Mouse (Mus musculus) forebrain, postnatal 0 days (tissue): Measurements from ENCODE around the gene Epp13. TPM values are rescaled to one million over a fixed set of nuclear protein-coding genes. Genes with fewer than 3 reads are reported as not detected.
"Not testable (repeated sequence)": the region's sequence is repeated elsewhere in the genome, so short reads cannot be mapped to it uniquely, and the experiment has no call there.

Source experiments
- ATAC-seq: fragments of 200-750 bp; cut with Nextera tagmentation; 2 replicates; pipeline ENCODE4 v1.8.0; 2017; ENCODE audit warnings: mild to moderate bottlenecking, moderate library complexity
- DNase-seq: peaks from one replicate; pipeline ENCODE4 v3.0.0-alpha.2; 2015
- H3K27ac ChIP-seq: fragments of 300-500 bp; sonication (generic); 2 replicates; pipeline ENCODE4 v1.5.1; 2014; ENCODE audit warnings: low read depth, mild to moderate bottlenecking, antibody characterized with exemption, low read length, moderate library complexity, mixed read lengths
- H3K27me3 ChIP-seq: fragments of 300-500 bp; sonication (generic); 2 replicates; pipeline ENCODE4 v1.6.1; 2014; ENCODE audit warnings: mild to moderate bottlenecking, low read length, mixed read lengths; ENCODE audit not compliant: insufficient read depth
- H3K36me3 ChIP-seq: fragments of 300-500 bp; sonication (generic); 2 replicates; pipeline ENCODE4 v1.6.1; 2014; ENCODE audit warnings: mild to moderate bottlenecking, moderate library complexity; ENCODE audit not compliant: insufficient read depth
- H3K4me1 ChIP-seq: fragments of 300-500 bp; sonication (generic); 2 replicates; pipeline ENCODE4 v1.6.1; 2014; ENCODE audit warnings: antibody characterized with exemption; ENCODE audit not compliant: insufficient read depth
- H3K4me2 ChIP-seq: fragments of 300-500 bp; sonication (generic); 2 replicates; pipeline ENCODE4 v1.6.1; 2014; ENCODE audit warnings: low read depth, mild to moderate bottlenecking, moderate library complexity
- H3K4me3 ChIP-seq: fragments of 300-500 bp; sonication (generic); 2 replicates; pipeline ENCODE4 v1.5.1; 2014; ENCODE audit warnings: low read depth, low read length, mixed read lengths
- H3K9ac ChIP-seq: fragments of 300-500 bp; sonication (generic); 2 replicates; pipeline ENCODE4 v1.6.1; 2014; ENCODE audit warnings: mild to moderate bottlenecking
- H3K9me3 ChIP-seq: fragments of 300-500 bp; sonication (generic); 2 replicates; pipeline ENCODE4 v1.6.1; 2016; ENCODE audit warnings: low read length
- CTCF ChIP-seq: sonication (generic); IDR thresholded peaks from 2 replicates; pipeline ENCODE4 v1.5.1; 2016; ENCODE audit warnings: antibody characterized with exemption, control low read depth, low read depth
- WGBS: fragments of 180-500 bp; shearing (Covaris S2); extraction: QIAGEN DNeasy Blood & Tissue Kit; methylation state at CpG from one replicate; pipeline ENCODE4 v1.1.7; 2014; 5-methylcytosine and 5-hydroxymethylcytosine counted together
- polyA plus RNA-seq: library from polyadenylated mRNA; unstranded; fragments of >200 nt; fragmentation: Nextera tagmentation; extraction: Ambion mirVana; gene quantifications from 2 replicates; pipeline ENCODE4 v1.2.1, GENCODE M21; 2015
- total RNA-seq: library from RNA; depleted of rRNA; stranded (reverse); fragments of >200 nt; gene quantifications from 2 replicates; pipeline ENCODE4 v1.2.3, GENCODE M21; 2014

The Epp13 gene
- total and polyA plus RNA-seq, 2 experiments from 2014 or later, result 0.40 TPM; not detected in 1

- ATAC-seq, result no peak
- TF ChIP-seq CTCF, result no peak
- Histone ChIP-seq H3K4me3 (no peak overlapping the region), H3K27me3 (no peaks in the 10 kb centered on the region), H3K9ac (no peak overlapping the region), H3K9me3 (no peaks in the 10 kb centered on the region), H3K4me2 (peak overlapping the region; percentile 75; the same call in 1 of the 2 replicates), H3K27ac (peak overlapping the region; percentile 80; the same call in 1 of the 2 replicates), H3K4me1 (peaks cover 15% of the 10 kb centered on the region; the same call in 1 of the 2 replicates), H3K36me3 (0 out of 2 replicates have a peak, but pooled peaks cover 4% of the 10 kb centered on the region)
- WGBS, result 90% methylated on average over 6 of the region's 6 CpGs
- no peak for DNase-seq
Measured at GRCm38 (mm10) chr7:6285366-6285765, 32.9 kb downstream of the Epp13 start.

- DNase-seq (peak; percentile 99), ATAC-seq (peak; percentile 77)
- Histone ChIP-seq H3K4me3 (peak within 1 kb of the TSS; percentile 51), H3K27ac (peak within 1 kb of the TSS; percentile 80), H3K9me3 (no peaks in the 10 kb centered on the region), H3K4me1 (peaks cover 15% of the 10 kb centered on the region; the same call in 1 of the 2 replicates), H3K4me2 (peak within 1 kb of the TSS; percentile 75), H3K36me3 (0 out of 2 replicates have a peak, but pooled peaks cover 7% of the 10 kb centered on the region), H3K27me3 (no peaks in the 10 kb centered on the region), H3K9ac (peak within 1 kb of the TSS; percentile 55)
- 4% methylated on average over 50 of the region's 50 CpGs for whole genome bisulfite sequencing
- peak; percentile 33; the same call in 1 of the 2 replicates for TF ChIP-seq CTCF
Measured at GRCm38 (mm10) chr7:6285842-6286705, 33.6 kb downstream of the Epp13 start, which contains the start of gene Zfp667. Zfp667 (plus strand) TSS chr7:6286579.

GRCm38 (mm10) chr7:6286921-6287531 lies 34.5 kb downstream of the Epp13 start:
- Histone ChIP-seq H3K4me1 (peaks cover 15% of the 10 kb centered on the region; the same call in 1 of the 2 replicates), H3K27me3 (no peaks in the 10 kb centered on the region), H3K9ac (peak overlapping the region; percentile 55), H3K4me3 (peak overlapping the region; percentile 51), H3K9me3 (no peaks in the 10 kb centered on the region), H3K36me3 (peaks cover 7% of the 10 kb centered on the region; the same call in 1 of the 2 replicates), H3K27ac (peak overlapping the region; percentile 80; the same call in 1 of the 2 replicates), H3K4me2 (peak overlapping the region; percentile 75)
- DNase-seq, result peak; percentile 64
- ATAC-seq, result no peak; the same call in 1 of the 2 replicates
- WGBS, result 21% methylated on average over 15 of the region's 15 CpGs
- no peak for TF ChIP-seq CTCF

GRCm38 (mm10) chr7:6291121-6291520 lies 38.6 kb downstream of the Epp13 start:
- H3K9ac ChIP-seq, H3K27me3 ChIP-seq: not testable (repeated sequence)

GRCm38 (mm10) chr7:6300796-6301195 lies 48.3 kb downstream of the Epp13 start:
- H3K36me3 ChIP-seq, result peaks cover 44% of the 10 kb centered on the region
- not testable (repeated sequence) for H3K4me2 ChIP-seq, H3K4me3 ChIP-seq, ATAC-seq, H3K27ac ChIP-seq, H3K4me1 ChIP-seq, H3K27me3 ChIP-seq, H3K9ac ChIP-seq, DNase-seq, H3K9me3 ChIP-seq
- 84% methylated on average over 11 of the region's 11 CpGs for WGBS

More at GRCm38 (mm10) chr7:6291121-6291520, 38.6 kb downstream of the Epp13 start:
- H3K4me2 ChIP-seq, H3K4me1 ChIP-seq, H3K9me3 ChIP-seq, H3K4me3 ChIP-seq, H3K27ac ChIP-seq, ATAC-seq, DNase-seq: not testable (repeated sequence)
- WGBS, result 96% methylated on average over 5 of the region's 6 CpGs
- H3K36me3 ChIP-seq, result peaks cover 38% of the 10 kb centered on the region

GRCm38 (mm10) chr7:6330458-6331232 lies 78.1 kb downstream of the Epp13 start:
- Histone ChIP-seq H3K9me3 (no peaks in the 10 kb centered on the region), H3K9ac (peak overlapping the region; percentile 84), H3K36me3 (peaks cover 23% of the 10 kb centered on the region), H3K4me3 (peak overlapping the region; percentile 60), H3K4me1 (peaks cover 8% of the 10 kb centered on the region; the same call in 1 of the 2 replicates), H3K27ac (peak overlapping the region; percentile 90), H3K4me2 (peak overlapping the region; percentile 56), H3K27me3 (no peaks in the 10 kb centered on the region)
- DNase-seq, result peak; percentile 73
- ATAC-seq, result peak; percentile 86
- WGBS, result 10% methylated on average over 23 of the region's 23 CpGs
- no peak for TF ChIP-seq CTCF
